Mouse (Mus musculus): ENCODE measurements around the gene Slfn8.
"Not testable (repeated sequence)": the region's sequence is repeated elsewhere in the genome, so short reads cannot be mapped to it uniquely, and the experiment has no call there.

Slfn8 gene

GRCm38 (mm10) chr11:82991469-82992166 lies 29.0 kb downstream of the Slfn8 start, which contains the start of gene Slfn9:
Slfn9 (minus strand) TSS chr11:82991830.
- in situ Hi-C loops (cut with MboI), result no loop called here

- in situ Hi-C loops (cut with MboI), result not testable (repeated sequence)
These were observed 29.8 kb downstream of the Slfn8 start for GRCm38 (mm10) chr11:82990612-82991385.

- in situ Hi-C loops (cut with MboI), result no loop called here
These were observed 31.3 kb downstream of the Slfn8 start for GRCm38 (mm10) chr11:82989357-82989756.

- in situ Hi-C loops (cut with MboI), result no loop called here
These were observed 33.0 kb downstream of the Slfn8 start for GRCm38 (mm10) chr11:82987621-82988020.

- in situ Hi-C loops (cut with MboI), result no loop called here
These were observed 37.4 kb downstream of the Slfn8 start for GRCm38 (mm10) chr11:82983193-82983592.

- in situ Hi-C loops (cut with MboI), result not testable (repeated sequence)
These were observed 38.2 kb downstream of the Slfn8 start for GRCm38 (mm10) chr11:82982409-82982808.

- in situ Hi-C loops (cut with MboI), result no loop called here
These were observed 46.7 kb downstream of the Slfn8 start for GRCm38 (mm10) chr11:82973916-82974315.

GRCm38 (mm10) chr11:82971590-82971974 lies 49.0 kb downstream of the Slfn8 start:
- in situ Hi-C loops (cut with MboI), result no loop called here

- in situ Hi-C loops (cut with MboI), result no loop called here
These were observed 49.7 kb downstream of the Slfn8 start for GRCm38 (mm10) chr11:82970712-82971589.

- in situ Hi-C loops (cut with MboI), result loop anchor here (5.0 kb wide), 1 partner anchor 45 kb away; no protein-coding TSS in a partner anchor
These were observed 58.4 kb downstream of the Slfn8 start for GRCm38 (mm10) chr11:82962215-82962614.

GRCm38 (mm10) chr11:82961743-82962142 lies 58.9 kb downstream of the Slfn8 start:
- in situ Hi-C loops (cut with MboI), result loop anchor here (5.0 kb wide), 1 partner anchor 44 kb away; no protein-coding TSS in a partner anchor

GRCm38 (mm10) chr11:82959613-82960012 lies 61.0 kb downstream of the Slfn8 start:
- in situ Hi-C loops (cut with MboI), result loop anchor here (5.0 kb wide), 1 partner anchor 42 kb away; no protein-coding TSS in a partner anchor

GRCm38 (mm10) chr11:82956925-82957324 lies 63.7 kb downstream of the Slfn8 start:
- in situ Hi-C loops (cut with MboI), result no loop called here

- in situ Hi-C loops (cut with MboI), result no loop called here
These were observed 66.0 kb downstream of the Slfn8 start for GRCm38 (mm10) chr11:82954631-82955030.

GRCm38 (mm10) chr11:82952612-82953542 lies 67.7 kb downstream of the Slfn8 start:
- in situ Hi-C loops (cut with MboI), result no loop called here

Measured in mature B cell (primary cell).